Mouse (Mus musculus): ENCODE results near the gene Pip4k2a. TPM values are rescaled to one million over a fixed set of nuclear protein-coding genes. Genes with fewer than 3 reads are reported as not detected.

The Pip4k2a gene
- polyA plus RNA-seq, 1 experiment from 2014 or later, result 16.2 TPM

- ATAC-seq (ENCODE audit: low read depth) (peak; percentile 21; the same call in 1 of the 2 replicates), DNase-seq (ENCODE audit: low spot score) (no peak)
- H3K27me3 ChIP-seq (replicated peaks; ENCODE audit: control insufficient read depth, insufficient read depth, low read length), result no peaks in the 10 kb centered on the region
- no peak overlapping the region for H3K4me2 ChIP-seq (ENCODE audit: low read depth, low read length)
- no peak overlapping the region for H3K4me3 ChIP-seq (ENCODE audit: low read depth, low read length)
- H3K36me3 ChIP-seq (ENCODE audit: control insufficient read depth, insufficient read depth, low read length), result no peaks in the 10 kb centered on the region
- 0 out of 2 replicates have a peak, but pooled peaks cover 5% of the 10 kb centered on the region for H3K4me1 ChIP-seq (ENCODE audit: control insufficient read depth, insufficient read depth, low read length)
- no peak overlapping the region for H3K9ac ChIP-seq (ENCODE audit: low read depth, low read length)
- 72% methylated on average over 8 of the region's 8 CpGs for WGBS
- no peaks in the 10 kb centered on the region for H3K9me3 ChIP-seq (ENCODE audit: control insufficient read depth, low read length)
- no peak overlapping the region for H3K27ac ChIP-seq (replicated peaks; ENCODE audit: low read depth, low read length)
Observed at GRCm38 (mm10) chr2:18874063-18874462, 123.9 kb downstream of the Pip4k2a start.

GRCm38 (mm10) chr2:18873440-18873839, 124.5 kb downstream of the Pip4k2a start:
- no peaks in the 10 kb centered on the region for H3K27me3 ChIP-seq (replicated peaks; ENCODE audit: control insufficient read depth, insufficient read depth, low read length)
- no peak overlapping the region for H3K27ac ChIP-seq (replicated peaks; ENCODE audit: low read depth, low read length)
- 0 out of 2 replicates have a peak, but pooled peaks cover 5% of the 10 kb centered on the region for H3K4me1 ChIP-seq (ENCODE audit: control insufficient read depth, insufficient read depth, low read length)
- no peaks in the 10 kb centered on the region for H3K36me3 ChIP-seq (ENCODE audit: control insufficient read depth, insufficient read depth, low read length)
- ATAC-seq (ENCODE audit: low read depth) (peak; percentile 47), DNase-seq (ENCODE audit: low spot score) (peak; percentile 77)
- H3K4me2 ChIP-seq (ENCODE audit: low read depth, low read length), result no peak overlapping the region
- no peak overlapping the region for H3K4me3 ChIP-seq (ENCODE audit: low read depth, low read length)
- no peaks in the 10 kb centered on the region for H3K9me3 ChIP-seq (ENCODE audit: control insufficient read depth, low read length)
- H3K9ac ChIP-seq (ENCODE audit: low read depth, low read length), result no peak overlapping the region
- 45% methylated on average over 3 of the region's 3 CpGs for WGBS

- no peak overlapping the region for H3K4me3 ChIP-seq (ENCODE audit: low read depth, low read length)
- peak; percentile 75 for DNase-seq (ENCODE audit: low spot score)
- ATAC-seq (ENCODE audit: low read depth), result peak; percentile 19; the same call in 1 of the 2 replicates
- WGBS, result 4% methylated on average over 2 of the region's 2 CpGs
- H3K27ac ChIP-seq (replicated peaks; ENCODE audit: low read depth, low read length), result no peak overlapping the region
- H3K4me2 ChIP-seq (ENCODE audit: low read depth, low read length), result no peak overlapping the region
- H3K9ac ChIP-seq (ENCODE audit: low read depth, low read length), result no peak overlapping the region
- H3K9me3 ChIP-seq (ENCODE audit: control insufficient read depth, low read length), result no peaks in the 10 kb centered on the region
- 0 out of 2 replicates have a peak, but pooled peaks cover 5% of the 10 kb centered on the region for H3K4me1 ChIP-seq (ENCODE audit: control insufficient read depth, insufficient read depth, low read length)
- no peaks in the 10 kb centered on the region for H3K36me3 ChIP-seq (ENCODE audit: control insufficient read depth, insufficient read depth, low read length)
- H3K27me3 ChIP-seq (replicated peaks; ENCODE audit: control insufficient read depth, insufficient read depth, low read length), result no peaks in the 10 kb centered on the region
Observed at GRCm38 (mm10) chr2:18872797-18873196, 125.1 kb downstream of the Pip4k2a start.

- Histone ChIP-seq H3K4me3 (ENCODE audit: low read depth, low read length) (no peak overlapping the region), H3K9ac (ENCODE audit: low read depth, low read length) (no peak overlapping the region), H3K27ac (replicated peaks; ENCODE audit: low read depth, low read length) (no peak overlapping the region), H3K27me3 (replicated peaks; ENCODE audit: control insufficient read depth, insufficient read depth, low read length) (no peaks in the 10 kb centered on the region), H3K4me2 (ENCODE audit: low read depth, low read length) (no peak overlapping the region), H3K4me1 (ENCODE audit: control insufficient read depth, insufficient read depth, low read length) (0 out of 2 replicates have a peak, but pooled peaks cover 5% of the 10 kb centered on the region), H3K36me3 (ENCODE audit: control insufficient read depth, insufficient read depth, low read length) (no peaks in the 10 kb centered on the region), H3K9me3 (ENCODE audit: control insufficient read depth, low read length) (no peaks in the 10 kb centered on the region)
- WGBS, result 96% methylated on average over 3 of the region's 3 CpGs
- DNase-seq (ENCODE audit: low spot score), result no peak
- no peak for ATAC-seq (ENCODE audit: low read depth)
Observed at GRCm38 (mm10) chr2:18871087-18871486, 126.8 kb downstream of the Pip4k2a start.

GRCm38 (mm10) chr2:18867069-18867468, 130.9 kb downstream of the Pip4k2a start:
- no peak for ATAC-seq (ENCODE audit: low read depth)
- Histone ChIP-seq H3K27ac (replicated peaks; ENCODE audit: low read depth, low read length) (no peak overlapping the region), H3K4me2 (ENCODE audit: low read depth, low read length) (no peak overlapping the region), H3K4me3 (ENCODE audit: low read depth, low read length) (no peak overlapping the region), H3K9me3 (ENCODE audit: control insufficient read depth, low read length) (no peaks in the 10 kb centered on the region), H3K27me3 (replicated peaks; ENCODE audit: control insufficient read depth, insufficient read depth, low read length) (no peaks in the 10 kb centered on the region), H3K9ac (ENCODE audit: low read depth, low read length) (no peak overlapping the region), H3K36me3 (ENCODE audit: control insufficient read depth, insufficient read depth, low read length) (no peaks in the 10 kb centered on the region), H3K4me1 (ENCODE audit: control insufficient read depth, insufficient read depth, low read length) (no peaks in the 10 kb centered on the region)
- WGBS, result 90% methylated on average over 2 of the region's 2 CpGs
- no peak for DNase-seq (ENCODE audit: low spot score)

- ATAC-seq (ENCODE audit: low read depth), result no peak
- Histone ChIP-seq H3K4me1 (ENCODE audit: control insufficient read depth, insufficient read depth, low read length) (no peaks in the 10 kb centered on the region), H3K9ac (ENCODE audit: low read depth, low read length) (no peak overlapping the region), H3K36me3 (ENCODE audit: control insufficient read depth, insufficient read depth, low read length) (no peaks in the 10 kb centered on the region), H3K4me3 (ENCODE audit: low read depth, low read length) (no peak overlapping the region), H3K9me3 (ENCODE audit: control insufficient read depth, low read length) (no peaks in the 10 kb centered on the region), H3K4me2 (ENCODE audit: low read depth, low read length) (no peak overlapping the region), H3K27me3 (replicated peaks; ENCODE audit: control insufficient read depth, insufficient read depth, low read length) (no peaks in the 10 kb centered on the region), H3K27ac (replicated peaks; ENCODE audit: low read depth, low read length) (no peak overlapping the region)
- no peak for DNase-seq (ENCODE audit: low spot score)
- 82% methylated on average over 5 of the region's 5 CpGs for WGBS
Observed at GRCm38 (mm10) chr2:18864719-18865118, 133.2 kb downstream of the Pip4k2a start.

GRCm38 (mm10) chr2:18861607-18862158, 136.2 kb downstream of the Pip4k2a start:
- 71% methylated on average over 5 of the region's 5 CpGs for WGBS
- H3K9me3 ChIP-seq (ENCODE audit: control insufficient read depth, low read length), result no peaks in the 10 kb centered on the region

GRCm38 (mm10) chr2:18860686-18861085, 137.2 kb downstream of the Pip4k2a start:
- peak; percentile 74 for DNase-seq (ENCODE audit: low spot score)
- Histone ChIP-seq H3K4me1 (ENCODE audit: control insufficient read depth, insufficient read depth, low read length) (peaks cover 3% of the 10 kb centered on the region; the same call in 1 of the 2 replicates), H3K27ac (replicated peaks; ENCODE audit: low read depth, low read length) (no peak overlapping the region), H3K4me3 (ENCODE audit: low read depth, low read length) (no peak overlapping the region), H3K4me2 (ENCODE audit: low read depth, low read length) (no peak overlapping the region), H3K27me3 (replicated peaks; ENCODE audit: control insufficient read depth, insufficient read depth, low read length) (no peaks in the 10 kb centered on the region), H3K9ac (ENCODE audit: low read depth, low read length) (no peak overlapping the region), H3K36me3 (ENCODE audit: control insufficient read depth, insufficient read depth, low read length) (no peaks in the 10 kb centered on the region), H3K9me3 (ENCODE audit: control insufficient read depth, low read length) (no peaks in the 10 kb centered on the region)
- 0 out of 2 replicates have a peak, but pooled peaks have one; percentile 51 for ATAC-seq (ENCODE audit: low read depth)
- 21% methylated on average over 9 of the region's 9 CpGs for WGBS

More at GRCm38 (mm10) chr2:18861607-18862158, 136.2 kb downstream of the Pip4k2a start:
- 0 out of 2 replicates have a peak, but pooled peaks cover 3% of the 10 kb centered on the region for H3K4me1 ChIP-seq (ENCODE audit: control insufficient read depth, insufficient read depth, low read length)
- DNase-seq (ENCODE audit: low spot score) (no peak), ATAC-seq (ENCODE audit: low read depth) (no peak)
- H3K36me3 ChIP-seq (ENCODE audit: control insufficient read depth, insufficient read depth, low read length), result no peaks in the 10 kb centered on the region
- H3K4me3 ChIP-seq (ENCODE audit: low read depth, low read length), result no peak overlapping the region
- H3K4me2 ChIP-seq (ENCODE audit: low read depth, low read length), result no peak overlapping the region
- no peaks in the 10 kb centered on the region for H3K27me3 ChIP-seq (replicated peaks; ENCODE audit: control insufficient read depth, insufficient read depth, low read length)
- H3K27ac ChIP-seq (replicated peaks; ENCODE audit: low read depth, low read length), result no peak overlapping the region
- H3K9ac ChIP-seq (ENCODE audit: low read depth, low read length), result no peak overlapping the region

GRCm38 (mm10) chr2:18857952-18858351, 140.0 kb downstream of the Pip4k2a start:
- H3K27ac ChIP-seq (replicated peaks; ENCODE audit: low read depth, low read length), result no peak overlapping the region
- H3K27me3 ChIP-seq (replicated peaks; ENCODE audit: control insufficient read depth, insufficient read depth, low read length), result no peaks in the 10 kb centered on the region
- DNase-seq (ENCODE audit: low spot score) (no peak), ATAC-seq (ENCODE audit: low read depth) (no peak)
- H3K4me2 ChIP-seq (ENCODE audit: low read depth, low read length), result no peak overlapping the region
- no peaks in the 10 kb centered on the region for H3K36me3 ChIP-seq (ENCODE audit: control insufficient read depth, insufficient read depth, low read length)
- WGBS, result 69% methylated on average over 3 of the region's 3 CpGs
- no peak overlapping the region for H3K4me3 ChIP-seq (ENCODE audit: low read depth, low read length)
- H3K9ac ChIP-seq (ENCODE audit: low read depth, low read length), result no peak overlapping the region
- no peaks in the 10 kb centered on the region for H3K9me3 ChIP-seq (ENCODE audit: control insufficient read depth, low read length)
- peaks cover 3% of the 10 kb centered on the region; the same call in 1 of the 2 replicates for H3K4me1 ChIP-seq (ENCODE audit: control insufficient read depth, insufficient read depth, low read length)
